Mouse (Mus musculus) Muller cell, postnatal 12 days (primary cell): ENCODE results near the gene Spesp1.
A peak's percentile ranks its signal among the peaks of the same experiment; 100 is the strongest.

Experiments
- DNase-seq: peaks from one replicate; pipeline ENCODE4 v3.0.0-alpha.2; 2015; ENCODE audit errors: inconsistent ontology term

Spesp1 gene

GRCm38 (mm10) chr9:62245612-62246379, 36.2 kb downstream of the Spesp1 start:
- no peak for DNase-seq

- no peak for DNase-seq
Observed at GRCm38 (mm10) chr9:62244612-62245010, 37.4 kb downstream of the Spesp1 start.

GRCm38 (mm10) chr9:62243991-62244611, 37.9 kb downstream of the Spesp1 start:
- DNase-seq = peak; percentile 82

- DNase-seq = no peak
Observed at GRCm38 (mm10) chr9:62240036-62240435, 42.0 kb downstream of the Spesp1 start.

DNA sequence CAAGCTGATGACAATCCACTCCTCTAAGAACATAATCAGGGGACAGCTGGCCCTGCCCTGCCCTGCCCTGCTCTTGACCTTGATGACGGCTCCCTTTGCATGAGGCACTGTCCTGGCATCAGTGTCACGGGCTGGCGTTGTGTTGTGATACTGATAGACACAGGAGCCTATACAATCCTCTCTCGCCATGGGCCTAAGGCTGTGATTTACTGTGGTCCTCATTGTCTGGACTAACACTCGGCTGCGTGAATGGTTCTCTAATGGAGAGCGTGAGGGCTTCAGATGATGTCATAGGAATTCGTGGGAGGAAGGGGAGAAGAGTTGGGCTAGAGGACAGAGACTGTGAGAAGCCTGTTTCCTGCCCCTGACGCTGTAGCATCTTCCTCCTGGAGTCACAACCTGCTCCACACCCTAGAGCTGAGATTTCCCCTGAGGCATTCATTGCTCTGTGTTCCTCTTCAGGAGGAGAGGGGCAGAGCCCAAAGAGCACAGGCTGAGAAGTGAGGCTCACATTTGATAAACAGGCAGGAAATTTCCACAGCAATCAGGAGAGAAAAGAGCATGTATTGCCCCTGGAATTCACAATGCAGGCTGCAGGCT, 44.5 kb downstream of the Spesp1 start:
- no peak for DNase-seq

GRCm38 (mm10) chr9:62235501-62235900, 46.5 kb downstream of the Spesp1 start:
- no peak for DNase-seq

GRCm38 (mm10) chr9:62232649-62233048, 49.4 kb downstream of the Spesp1 start:
- no peak for DNase-seq

- DNase-seq = no peak
Observed at GRCm38 (mm10) chr9:62231046-62231445, 51.0 kb downstream of the Spesp1 start.

DNA sequence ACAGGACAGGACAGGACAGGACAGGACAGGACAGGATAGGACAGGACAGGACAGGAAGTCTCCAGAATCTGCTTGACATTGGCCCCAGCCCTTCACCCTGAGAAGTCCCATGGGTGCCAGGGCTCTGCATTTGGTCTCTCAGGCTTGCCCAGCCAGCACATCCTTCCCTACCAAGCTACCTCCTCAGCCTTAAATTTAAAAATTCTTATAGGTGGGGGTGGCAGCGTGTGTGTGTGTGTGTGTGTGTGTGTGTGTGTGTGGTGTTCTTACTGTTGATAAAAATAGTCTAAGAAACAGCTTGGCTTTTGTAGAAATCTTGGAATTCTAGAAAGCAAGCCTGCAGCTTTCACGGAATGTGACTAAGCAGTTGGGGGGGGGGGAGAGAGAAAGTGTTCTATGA, 52.0 kb downstream of the Spesp1 start:
- DNase-seq = no peak

- DNase-seq = peak; percentile 15
Observed at GRCm38 (mm10) chr9:62222481-62222880, 59.5 kb downstream of the Spesp1 start.

DNA sequence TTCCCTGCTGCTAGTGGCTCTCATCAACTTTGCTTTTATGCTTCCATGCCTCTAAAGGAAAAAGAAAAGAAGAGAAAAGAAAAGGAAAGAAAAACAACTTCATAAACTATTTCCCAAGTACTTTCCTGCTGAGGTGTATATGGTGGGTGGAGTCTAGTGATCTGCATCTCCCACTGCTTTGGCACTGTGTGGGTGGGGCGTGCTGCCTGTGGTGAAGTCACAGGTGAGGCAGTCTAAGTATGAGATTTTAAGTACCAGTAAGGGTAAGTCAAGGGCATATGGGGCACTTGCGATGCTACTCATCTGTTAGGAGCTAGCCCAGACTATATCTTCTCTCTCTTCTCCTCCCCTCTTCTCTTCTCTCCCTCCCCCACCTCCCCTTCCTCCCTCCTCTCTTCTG, 60.0 kb downstream of the Spesp1 start:
- DNase-seq = no peak
